Mouse (Mus musculus): ENCODE results near the gene Mbtps1. TPM values are rescaled to one million over a fixed set of nuclear protein-coding genes. Genes with fewer than 3 reads are reported as not detected.

Mbtps1 gene
- total and polyA plus RNA-seq, 2 experiments from 2014 or later = 48.0 to 72.4 TPM

DNA sequence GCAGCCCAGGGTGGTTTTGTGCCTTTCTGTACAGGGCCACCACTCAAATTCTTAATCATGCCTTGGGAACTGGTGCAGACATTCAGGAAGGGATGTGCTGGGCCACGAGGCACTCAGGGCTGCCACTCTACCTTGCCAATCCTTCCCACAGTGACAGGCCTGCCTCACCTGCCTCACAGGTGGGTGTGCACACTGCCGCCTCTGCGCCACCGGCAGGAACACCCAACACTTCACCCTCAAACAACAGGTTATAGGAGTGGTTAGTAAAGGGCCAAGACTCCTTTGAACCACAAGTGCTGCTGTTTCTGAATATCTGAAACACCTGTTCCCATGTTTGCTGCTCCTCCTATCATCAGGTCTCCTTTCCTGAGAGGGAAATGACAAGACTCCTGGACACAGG, 13.9 kb upstream of the Mbtps1 start:
- H3K27me3 ChIP-seq (ENCODE audit: insufficient read depth, low read length) = no peaks in the 10 kb centered on the region
- WGBS = 92% methylated on average over 4 of the region's 4 CpGs
- no peaks in the 10 kb centered on the region for H3K9me3 ChIP-seq (ENCODE audit: low read length)
- H3K4me1 ChIP-seq (ENCODE audit: insufficient read depth) = peaks cover 5% of the 10 kb centered on the region
- H3K36me3 ChIP-seq (ENCODE audit: insufficient read depth) = peaks cover 5% of the 10 kb centered on the region; the same call in 1 of the 2 replicates
- no peak for TF ChIP-seq CTCF (IDR thresholded peaks at IDR 0.05; ENCODE audit: low read depth)
- H3K9ac ChIP-seq = no peak overlapping the region
- ATAC-seq (no peak), DNase-seq (no peak)
- no peak overlapping the region for H3K4me3 ChIP-seq (ENCODE audit: low read depth, low read length)
- no peak overlapping the region for H3K4me2 ChIP-seq (ENCODE audit: low read depth)
- no peak overlapping the region for H3K27ac ChIP-seq (ENCODE audit: low read depth, low read length)

DNA sequence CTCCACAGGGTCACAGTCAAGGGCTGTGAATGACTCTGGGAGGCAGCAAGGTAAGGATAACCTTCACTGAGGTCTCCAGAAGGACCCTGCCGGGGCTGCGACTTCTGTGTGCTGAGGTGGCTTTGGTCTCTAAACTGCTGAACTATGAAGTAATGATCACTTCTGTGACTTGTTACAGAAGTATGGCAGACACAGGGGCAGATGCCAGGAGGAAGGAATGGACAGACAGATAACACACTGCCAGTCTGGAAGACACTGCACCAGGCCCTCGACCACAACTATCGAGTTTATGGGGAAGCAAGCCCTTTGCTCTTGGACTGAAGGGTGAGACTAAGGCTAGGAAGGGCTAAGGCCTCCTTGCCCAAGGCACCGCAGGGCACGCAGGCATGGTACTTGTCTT, 12.6 kb upstream of the Mbtps1 start:
- DNase-seq (no peak), ATAC-seq (no peak)
- H3K9me3 ChIP-seq (ENCODE audit: low read length) = no peaks in the 10 kb centered on the region
- no peaks in the 10 kb centered on the region for H3K27me3 ChIP-seq (ENCODE audit: insufficient read depth, low read length)
- peaks cover 5% of the 10 kb centered on the region for H3K4me1 ChIP-seq (ENCODE audit: insufficient read depth)
- H3K9ac ChIP-seq = no peak overlapping the region
- 90% methylated on average over 6 of the region's 6 CpGs for WGBS
- no peak overlapping the region for H3K4me2 ChIP-seq (ENCODE audit: low read depth)
- no peak for TF ChIP-seq CTCF (IDR thresholded peaks at IDR 0.05; ENCODE audit: low read depth)
- H3K36me3 ChIP-seq (ENCODE audit: insufficient read depth) = peaks cover 11% of the 10 kb centered on the region
- no peak overlapping the region for H3K4me3 ChIP-seq (ENCODE audit: low read depth, low read length)
- no peak overlapping the region for H3K27ac ChIP-seq (ENCODE audit: low read depth, low read length)

DNA sequence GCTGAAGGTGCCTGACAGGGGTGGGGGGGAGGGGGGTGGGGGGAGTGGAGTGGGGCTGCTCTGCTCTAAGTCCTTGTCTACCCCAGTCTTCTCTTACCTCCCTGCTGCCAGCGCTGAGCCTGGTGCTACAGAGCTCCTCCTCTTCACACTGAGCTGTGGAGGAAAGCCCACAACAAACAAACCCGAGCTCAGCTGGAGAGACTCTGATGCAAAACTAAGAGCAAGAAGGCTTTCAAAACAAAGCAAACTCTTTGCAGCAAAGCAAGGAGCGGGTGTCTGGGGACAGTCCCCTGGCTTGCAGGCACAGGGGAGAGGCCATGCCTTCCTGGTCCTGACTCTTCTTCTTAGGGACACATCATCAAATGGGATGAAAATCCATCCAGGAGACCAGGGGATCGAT, 11.3 kb upstream of the Mbtps1 start:
- Histone ChIP-seq H3K4me1 (ENCODE audit: insufficient read depth) (peaks cover 5% of the 10 kb centered on the region), H3K27me3 (ENCODE audit: insufficient read depth, low read length) (no peaks in the 10 kb centered on the region), H3K4me3 (ENCODE audit: low read depth, low read length) (no peak overlapping the region), H3K9me3 (ENCODE audit: low read length) (no peaks in the 10 kb centered on the region), H3K36me3 (ENCODE audit: insufficient read depth) (peaks cover 24% of the 10 kb centered on the region), H3K9ac (no peak overlapping the region), H3K4me2 (ENCODE audit: low read depth) (no peak overlapping the region), H3K27ac (ENCODE audit: low read depth, low read length) (no peak overlapping the region)
- 42% methylated on average over 4 of the region's 4 CpGs for WGBS
- ATAC-seq = no peak
- TF ChIP-seq CTCF (IDR thresholded peaks at IDR 0.05; ENCODE audit: low read depth) = no peak
- DNase-seq = no peak

DNA sequence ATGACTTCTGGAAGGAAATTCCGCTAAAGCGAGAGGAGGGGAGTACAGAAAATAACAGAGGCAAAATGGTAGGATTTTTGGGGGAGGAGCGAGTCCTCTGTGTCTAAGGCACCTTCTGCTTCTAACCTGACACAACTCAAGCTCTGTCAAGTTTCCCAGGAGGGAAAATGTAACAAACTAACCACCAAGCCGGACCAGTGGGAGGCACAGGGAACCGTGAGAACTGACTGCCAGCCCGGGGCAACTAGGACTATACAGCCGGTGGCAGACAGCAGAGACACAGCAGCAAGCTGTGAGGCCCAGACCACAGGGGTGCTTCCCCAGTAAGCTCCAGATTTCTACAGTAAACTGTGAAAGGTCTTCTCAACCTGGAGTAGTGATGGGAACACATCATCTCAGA, 10.4 kb upstream of the Mbtps1 start:
- Histone ChIP-seq H3K4me1 (ENCODE audit: insufficient read depth) (peaks cover 4% of the 10 kb centered on the region), H3K27ac (ENCODE audit: low read depth, low read length) (no peak overlapping the region), H3K36me3 (ENCODE audit: insufficient read depth) (peaks cover 32% of the 10 kb centered on the region), H3K9me3 (ENCODE audit: low read length) (no peaks in the 10 kb centered on the region), H3K4me3 (ENCODE audit: low read depth, low read length) (no peak overlapping the region), H3K9ac (no peak overlapping the region), H3K27me3 (ENCODE audit: insufficient read depth, low read length) (no peaks in the 10 kb centered on the region), H3K4me2 (ENCODE audit: low read depth) (no peak overlapping the region)
- ATAC-seq (no peak), DNase-seq (no peak)
- no peak for TF ChIP-seq CTCF (IDR thresholded peaks at IDR 0.05; ENCODE audit: low read depth)
- WGBS = 77% methylated on average over 7 of the region's 7 CpGs

DNA sequence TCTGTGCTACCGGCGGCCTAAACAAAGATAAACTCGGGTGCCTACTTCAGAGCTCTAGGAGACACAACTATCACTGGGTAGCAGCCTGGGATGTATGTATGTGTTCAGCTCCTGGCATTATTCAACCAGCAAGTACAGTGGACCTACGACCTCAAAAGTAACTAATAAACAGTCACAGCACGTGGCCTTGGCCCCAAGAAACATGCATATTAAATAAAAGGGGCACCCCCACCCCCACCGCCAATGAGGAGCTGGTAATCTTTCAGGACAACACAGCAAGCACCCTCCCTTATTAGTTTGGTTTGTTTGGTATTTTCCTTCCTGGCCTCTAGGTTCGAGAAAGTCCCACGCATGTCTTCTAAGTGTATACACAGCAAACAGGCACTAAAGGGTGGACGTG, 9.7 kb upstream of the Mbtps1 start:
- Histone ChIP-seq H3K27me3 (ENCODE audit: insufficient read depth, low read length) (no peaks in the 10 kb centered on the region), H3K27ac (ENCODE audit: low read depth, low read length) (no peak overlapping the region), H3K4me1 (ENCODE audit: insufficient read depth) (no peaks in the 10 kb centered on the region), H3K36me3 (ENCODE audit: insufficient read depth) (peaks cover 39% of the 10 kb centered on the region), H3K4me2 (ENCODE audit: low read depth) (no peak overlapping the region), H3K9me3 (ENCODE audit: low read length) (no peaks in the 10 kb centered on the region), H3K4me3 (ENCODE audit: low read depth, low read length) (no peak overlapping the region), H3K9ac (no peak overlapping the region)
- WGBS = 93% methylated on average over 9 of the region's 9 CpGs
- DNase-seq (no peak), ATAC-seq (no peak)
- TF ChIP-seq CTCF (IDR thresholded peaks at IDR 0.05; ENCODE audit: low read depth) = no peak

DNA sequence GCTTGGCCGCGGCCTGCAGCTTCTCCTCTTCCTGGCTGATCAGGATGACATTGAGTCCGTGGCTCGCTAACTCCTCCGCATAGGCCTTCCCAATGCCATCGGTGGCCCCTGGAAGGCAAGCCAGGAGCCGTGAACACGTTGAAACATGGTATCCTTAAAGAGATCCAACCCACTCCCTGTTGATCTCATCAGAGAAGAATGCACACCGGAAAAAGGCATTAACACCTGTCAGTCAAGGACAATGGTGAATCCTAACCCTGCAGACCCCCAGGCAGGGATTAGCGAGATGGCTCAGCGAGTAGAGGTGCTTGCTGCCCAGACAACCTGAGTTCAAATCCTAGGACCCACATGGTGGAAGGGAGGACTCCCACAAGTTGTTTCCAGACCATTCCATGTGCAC, 7.8 kb upstream of the Mbtps1 start:
- H3K27ac ChIP-seq (ENCODE audit: low read depth, low read length) = no peak overlapping the region
- no peak overlapping the region for H3K4me2 ChIP-seq (ENCODE audit: low read depth)
- no peak overlapping the region for H3K9ac ChIP-seq
- no peaks in the 10 kb centered on the region for H3K9me3 ChIP-seq (ENCODE audit: low read length)
- TF ChIP-seq CTCF (IDR thresholded peaks at IDR 0.05; ENCODE audit: low read depth) = no peak
- no peaks in the 10 kb centered on the region for H3K27me3 ChIP-seq (ENCODE audit: insufficient read depth, low read length)
- WGBS = 83% methylated on average over 11 of the region's 11 CpGs
- no peak for ATAC-seq
- H3K4me3 ChIP-seq (ENCODE audit: low read depth, low read length) = no peak overlapping the region
- DNase-seq = no peak
- no peaks in the 10 kb centered on the region for H3K4me1 ChIP-seq (ENCODE audit: insufficient read depth)
- H3K36me3 ChIP-seq (ENCODE audit: insufficient read depth) = peaks cover 55% of the 10 kb centered on the region

DNA sequence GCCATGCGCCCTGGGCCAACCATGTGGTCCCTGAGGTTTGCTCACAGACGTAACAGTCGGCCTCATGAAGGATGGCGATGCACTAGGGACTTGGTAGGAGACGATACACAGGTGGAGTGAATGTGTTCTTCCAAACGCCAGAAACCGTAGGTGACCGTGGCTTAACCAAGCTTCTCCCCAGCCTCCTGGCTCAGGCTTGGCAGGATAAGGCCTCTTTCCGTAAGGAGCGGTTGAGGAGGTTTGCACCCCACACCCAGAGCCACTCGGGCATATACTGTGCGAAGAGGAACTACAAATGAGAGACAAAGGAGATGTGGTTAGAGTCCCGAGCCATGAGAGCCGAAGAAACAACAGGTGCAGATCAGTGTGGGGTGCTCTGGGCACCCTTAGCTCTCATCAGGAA, 5.3 kb upstream of the Mbtps1 start:
- no peak for TF ChIP-seq CTCF (IDR thresholded peaks at IDR 0.05; ENCODE audit: low read depth)
- Histone ChIP-seq H3K27ac (ENCODE audit: low read depth, low read length) (no peak overlapping the region), H3K4me1 (ENCODE audit: insufficient read depth) (0 out of 2 replicates have a peak, but pooled peaks cover 3% of the 10 kb centered on the region), H3K36me3 (ENCODE audit: insufficient read depth) (peaks cover 63% of the 10 kb centered on the region), H3K9me3 (ENCODE audit: low read length) (no peaks in the 10 kb centered on the region), H3K9ac (no peak overlapping the region), H3K27me3 (ENCODE audit: insufficient read depth, low read length) (no peaks in the 10 kb centered on the region), H3K4me2 (ENCODE audit: low read depth) (no peak overlapping the region), H3K4me3 (ENCODE audit: low read depth, low read length) (no peak overlapping the region)
- DNase-seq (no peak), ATAC-seq (no peak)
- 94% methylated on average over 14 of the region's 14 CpGs for WGBS

DNA sequence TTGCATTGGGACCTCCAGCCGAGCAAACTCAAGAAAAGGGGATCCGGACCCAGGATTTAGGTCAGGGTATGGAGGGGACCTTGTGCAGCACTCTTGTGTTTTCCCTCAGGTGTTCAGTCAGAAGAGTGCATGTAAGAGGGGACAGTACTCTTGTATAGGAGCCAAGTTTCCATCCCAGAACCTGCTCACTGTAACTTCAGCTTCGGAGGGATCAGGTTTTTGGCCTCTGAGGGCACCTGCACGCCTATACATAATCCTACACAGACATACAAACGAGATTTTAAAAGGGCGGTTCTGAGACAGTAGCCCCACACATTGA, 826 bp upstream of the Mbtps1 start:
- Histone ChIP-seq H3K27me3 (ENCODE audit: insufficient read depth, low read length) (no peaks in the 10 kb centered on the region), H3K4me1 (ENCODE audit: insufficient read depth) (peaks cover 13% of the 10 kb centered on the region; the same call in 1 of the 2 replicates), H3K4me2 (ENCODE audit: low read depth) (peak overlapping the region; percentile 87), H3K9ac (peak overlapping the region; percentile 62; the same call in 1 of the 2 replicates), H3K27ac (ENCODE audit: low read depth, low read length) (peak overlapping the region; percentile 80; the same call in 1 of the 2 replicates), H3K9me3 (ENCODE audit: low read length) (no peaks in the 10 kb centered on the region), H3K36me3 (ENCODE audit: insufficient read depth) (peaks cover 36% of the 10 kb centered on the region), H3K4me3 (ENCODE audit: low read depth, low read length) (no peak overlapping the region)
- TF ChIP-seq CTCF (IDR thresholded peaks at IDR 0.05; ENCODE audit: low read depth) = no peak
- WGBS = 89% methylated on average over 6 of the region's 6 CpGs
- ATAC-seq = no peak
- DNase-seq = no peak
